Mouse (Mus musculus) lung, embryonic 15.5 days (tissue): ENCODE measurements around the gene Vmn1r17. TPM values are rescaled to one million over a fixed set of nuclear protein-coding genes. Genes with fewer than 3 reads are reported as not detected.
"Not testable (repeated sequence)": the region's sequence is repeated elsewhere in the genome, so short reads cannot be mapped to it uniquely, and the experiment has no call there.

Source experiments
- ATAC-seq: fragments of 200-750 bp; cut with Nextera tagmentation; 2 replicates; pipeline ENCODE4 v1.8.0; 2017; ENCODE audit warnings: moderate number of reproducible peaks, borderline replicate concordance; ENCODE audit not compliant: low FRiP score, low TSS enrichment; ENCODE audit errors: extremely low read depth
- H3K27ac ChIP-seq: fragments of 300-500 bp; sonication (generic); 2 replicates; pipeline ENCODE4 v1.5.1; 2015; ENCODE audit warnings: moderate library complexity, mild to moderate bottlenecking, inconsistent platforms
- H3K27me3 ChIP-seq: fragments of 300-500 bp; sonication (generic); 2 replicates; pipeline ENCODE4 v1.6.1; 2015; ENCODE audit warnings: inconsistent platforms
- H3K36me3 ChIP-seq: fragments of 300-500 bp; sonication (generic); 2 replicates; pipeline ENCODE4 v1.6.1; 2015; ENCODE audit warnings: inconsistent platforms
- H3K4me1 ChIP-seq: fragments of 300-500 bp; sonication (generic); 2 replicates; pipeline ENCODE4 v1.6.1; 2015; ENCODE audit warnings: inconsistent platforms
- H3K4me2 ChIP-seq: fragments of 300-500 bp; sonication (generic); 2 replicates; pipeline ENCODE4 v1.6.1; 2015; ENCODE audit warnings: inconsistent platforms, mild to moderate bottlenecking, moderate library complexity
- H3K4me3 ChIP-seq: fragments of 300-500 bp; sonication (generic); 2 replicates; pipeline ENCODE4 v1.5.1; 2015; ENCODE audit warnings: mild to moderate bottlenecking, inconsistent platforms
- H3K9ac ChIP-seq: fragments of 300-500 bp; sonication (generic); 2 replicates; pipeline ENCODE4 v1.6.1; 2015; ENCODE audit warnings: inconsistent platforms
- H3K9me3 ChIP-seq: fragments of 300-500 bp; sonication (generic); 2 replicates; pipeline ENCODE4 v1.6.1; 2016; ENCODE audit warnings: inconsistent platforms
- WGBS: fragments of 180-500 bp; shearing (Covaris S2); methylation state at CpG from one replicate; pipeline ENCODE4 v1.1.7; 2015; 5-methylcytosine and 5-hydroxymethylcytosine counted together
- polyA plus RNA-seq: library from polyadenylated mRNA; unstranded; fragments of >200 nt; fragmentation: Nextera tagmentation; extraction: Ambion mirVana; gene quantifications from 2 replicates; pipeline ENCODE4 v1.2.1, GENCODE M21; 2015

Vmn1r17 gene
- polyA plus RNA-seq = not detected in 2 replicates

- Histone ChIP-seq H3K27ac (no peak within 1 kb of the TSS), H3K9ac (no peak within 1 kb of the TSS), H3K4me3 (no peak within 1 kb of the TSS), H3K4me1 (no peaks in the 10 kb centered on the region), H3K27me3 (no peaks in the 10 kb centered on the region), H3K9me3 (no peaks in the 10 kb centered on the region), H3K4me2 (no peak within 1 kb of the TSS), H3K36me3 (no peaks in the 10 kb centered on the region)
- 90% methylated on average over 1 of the region's 1 CpGs for WGBS
- no peak for ATAC-seq
Observed at GRCm38 (mm10) chr6:57363627-57364026, at the start of gene Vmn1r17. Vmn1r17 (minus strand) TSS chr6:57363727.

DNA sequence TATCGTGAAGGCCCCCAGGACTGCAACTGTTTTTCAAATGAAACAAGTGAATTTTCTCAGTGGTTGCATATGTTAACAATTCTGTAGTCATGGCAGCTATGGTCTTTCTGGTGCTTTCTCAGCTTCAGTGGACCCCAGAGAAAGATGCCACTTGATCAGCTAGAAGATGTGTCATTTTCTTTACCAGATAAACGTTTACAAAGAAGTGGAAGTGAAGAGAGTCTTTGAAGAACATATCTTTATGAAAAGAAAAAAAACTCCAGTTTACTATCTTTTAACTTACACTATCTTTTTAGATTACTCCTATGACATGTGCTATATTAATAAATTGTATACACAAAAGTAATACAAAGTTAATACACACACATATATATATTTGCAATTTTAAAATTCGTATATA, 40.0 kb upstream of the Vmn1r17 start, which contains the start of gene Vmn1r19:
Vmn1r19 (plus strand) TSS at position 301 of the 400 bp plus-strand sequence.
- not testable (repeated sequence) for H3K4me1 ChIP-seq, H3K36me3 ChIP-seq, H3K9me3 ChIP-seq, H3K4me3 ChIP-seq, H3K27me3 ChIP-seq, H3K9ac ChIP-seq, H3K4me2 ChIP-seq, ATAC-seq, H3K27ac ChIP-seq
- 56% methylated on average over 3 of the region's 3 CpGs for WGBS

DNA sequence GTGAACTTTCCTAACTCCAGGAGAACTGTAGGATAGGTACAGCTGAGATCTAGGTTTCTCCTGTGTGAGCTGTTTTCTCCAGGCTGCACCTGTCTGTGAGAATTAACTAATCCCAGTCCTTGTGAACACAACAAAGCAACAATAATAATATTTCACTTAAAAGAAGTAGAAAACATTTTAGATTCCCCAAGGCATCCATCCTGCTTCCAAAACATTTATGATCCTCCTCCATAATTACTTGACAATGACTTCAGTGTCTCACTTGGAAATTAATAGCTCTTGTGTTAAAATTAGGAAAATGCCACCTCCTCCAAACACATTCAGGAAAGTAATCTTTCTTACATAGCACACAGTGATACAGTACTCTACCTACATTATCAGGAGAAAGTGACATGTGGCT, 32.2 kb upstream of the Vmn1r17 start, which contains the start of gene Vmn1r18:
Vmn1r18 (minus strand) TSS at position 101 of the 400 bp plus-strand sequence.
- H3K27me3 ChIP-seq = no peaks in the 10 kb centered on the region
- no peak for ATAC-seq
- H3K4me2 ChIP-seq = no peak within 1 kb of the TSS
- H3K27ac ChIP-seq = no peak within 1 kb of the TSS
- no peaks in the 10 kb centered on the region for H3K4me1 ChIP-seq
- H3K4me3 ChIP-seq = no peak within 1 kb of the TSS
- H3K9ac ChIP-seq = no peak within 1 kb of the TSS
- H3K9me3 ChIP-seq = no peaks in the 10 kb centered on the region
- H3K36me3 ChIP-seq = no peaks in the 10 kb centered on the region

GRCm38 (mm10) chr6:57367496-57367895, 4.0 kb upstream of the Vmn1r17 start:
- H3K9me3 ChIP-seq = no peaks in the 10 kb centered on the region
- H3K27ac ChIP-seq = no peak overlapping the region
- H3K4me1 ChIP-seq = no peaks in the 10 kb centered on the region
- no peaks in the 10 kb centered on the region for H3K36me3 ChIP-seq
- ATAC-seq = no peak
- 88% methylated on average over 1 of the region's 1 CpGs for WGBS
- H3K27me3 ChIP-seq = no peaks in the 10 kb centered on the region
- no peak overlapping the region for H3K9ac ChIP-seq
- H3K4me3 ChIP-seq = no peak overlapping the region
- no peak overlapping the region for H3K4me2 ChIP-seq

- H3K36me3 ChIP-seq, H3K4me1 ChIP-seq, H3K4me2 ChIP-seq, H3K27ac ChIP-seq, H3K27me3 ChIP-seq, H3K9ac ChIP-seq, H3K9me3 ChIP-seq, ATAC-seq, H3K4me3 ChIP-seq: not testable (repeated sequence)
- 83% methylated on average over 1 of the region's 1 CpGs for WGBS
Observed at GRCm38 (mm10) chr6:57365866-57366265, 2.3 kb upstream of the Vmn1r17 start.

DNA sequence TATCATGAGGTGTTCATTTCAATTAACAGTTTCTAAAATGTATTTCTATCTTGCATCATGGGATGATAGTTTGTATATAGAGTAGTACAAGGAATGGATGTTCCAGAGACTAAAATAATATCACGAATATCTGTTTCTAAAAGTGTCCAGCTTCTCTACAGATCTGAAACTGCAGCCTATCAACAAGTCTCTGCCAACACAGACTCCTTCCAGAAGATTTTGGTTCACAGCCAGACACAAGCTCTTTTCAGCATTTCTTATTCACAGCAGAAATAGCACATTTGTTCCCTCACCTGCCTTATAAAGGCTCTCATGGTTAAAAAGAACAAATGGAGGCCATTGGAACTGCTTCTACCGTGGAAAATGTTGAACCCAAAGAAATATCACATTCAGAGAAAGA, 6.7 kb downstream of the Vmn1r17 start:
- ATAC-seq = no peak
- Histone ChIP-seq H3K27ac (no peak overlapping the region), H3K4me1 (no peaks in the 10 kb centered on the region), H3K4me2 (no peak overlapping the region), H3K36me3 (no peaks in the 10 kb centered on the region), H3K9me3 (no peaks in the 10 kb centered on the region), H3K27me3 (no peaks in the 10 kb centered on the region), H3K4me3 (no peak overlapping the region), H3K9ac (no peak overlapping the region)
- 62% methylated on average over 2 of the region's 2 CpGs for WGBS

DNA sequence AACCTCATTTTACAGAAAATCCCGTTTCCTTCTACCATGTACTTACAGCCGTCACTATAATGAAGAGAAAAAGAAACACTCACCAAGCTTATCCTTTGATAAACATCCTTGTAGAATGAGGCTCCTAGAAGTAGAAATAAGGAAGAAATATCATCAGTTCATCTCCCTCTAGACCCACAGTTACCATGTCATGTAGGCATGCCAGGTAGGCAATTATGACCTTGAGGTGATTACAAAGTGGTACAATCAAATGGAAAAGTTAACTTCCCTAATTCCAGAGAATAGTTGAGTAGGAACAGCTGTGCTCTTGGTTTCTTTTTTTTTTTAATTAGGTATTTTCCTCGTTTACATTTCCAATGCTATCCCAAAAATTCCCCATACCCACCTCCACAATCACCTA, 34.1 kb downstream of the Vmn1r17 start, which contains the start of gene Vmn1r16:
Vmn1r16 (minus strand) TSS at position 101 of the 400 bp plus-strand sequence.
- no peak for ATAC-seq
- Histone ChIP-seq H3K27ac (no peak within 1 kb of the TSS), H3K36me3 (no peaks in the 10 kb centered on the region), H3K4me1 (no peaks in the 10 kb centered on the region), H3K4me3 (no peak within 1 kb of the TSS), H3K9ac (no peak within 1 kb of the TSS), H3K27me3 (no peaks in the 10 kb centered on the region), H3K9me3 (no peaks in the 10 kb centered on the region), H3K4me2 (no peak within 1 kb of the TSS)
- WGBS = 67% methylated on average over 3 of the region's 3 CpGs

GRCm38 (mm10) chr6:57326176-57326575, 37.4 kb downstream of the Vmn1r17 start:
- Histone ChIP-seq H3K9me3 (no peaks in the 10 kb centered on the region), H3K4me2 (no peak overlapping the region), H3K9ac (no peak overlapping the region), H3K27ac (no peak overlapping the region), H3K4me3 (no peak overlapping the region), H3K4me1 (no peaks in the 10 kb centered on the region), H3K27me3 (no peaks in the 10 kb centered on the region), H3K36me3 (no peaks in the 10 kb centered on the region)
- no peak for ATAC-seq

Other genes with a start within 250 kb of the Vmn1r17 start
- not detected in 2 replicates for gene Vmn1r11, start 230.3 kb downstream of the Vmn1r17 start, polyA plus RNA-seq
- gene Vmn1r12, start 206.8 kb downstream of the Vmn1r17 start, polyA plus RNA-seq = not detected in 2 replicates
- gene Vmn1r13, start 160.4 kb downstream of the Vmn1r17 start, polyA plus RNA-seq = not detected in 2 replicates
- gene Vmn1r14, start 132.0 kb downstream of the Vmn1r17 start, polyA plus RNA-seq = not detected in 2 replicates
- not detected in 2 replicates for gene Vmn1r15, start 105.8 kb downstream of the Vmn1r17 start, polyA plus RNA-seq
- not detected in 2 replicates for gene Vmn1r16, start 34.2 kb downstream of the Vmn1r17 start, polyA plus RNA-seq
- not detected in 2 replicates for gene Vmn1r18, start 32.1 kb upstream of the Vmn1r17 start, polyA plus RNA-seq
- gene Vmn1r19, start 40.1 kb upstream of the Vmn1r17 start, polyA plus RNA-seq = not detected in 2 replicates
- not detected in 2 replicates for gene Vmn1r20, start 65.2 kb upstream of the Vmn1r17 start, polyA plus RNA-seq
- 5.9 and 6.4 TPM in 2 replicates for gene Ppm1k, start 171.7 kb upstream of the Vmn1r17 start, polyA plus RNA-seq
- gene Herc6, start 217.3 kb upstream of the Vmn1r17 start, polyA plus RNA-seq = 2.9 and 3.7 TPM in 2 replicates